Comparison of ENCODE assay signal across 12 mouse cellular contexts in genomic region chr1:127015042-127015893, GRCm38 (mm10).
DNase-seq lines count a peak whose midpoint lies in the region; ATAC-seq and TF ChIP-seq lines count a peak whose summit lies in the region.
"Had no signal": no experiment of that assay in that cellular context is flagged by ENCODE, and none has a peak within 500 bp of the region (broad histone marks: within the 10 kb centered on the region; RNA-seq: fewer than 3 reads in every experiment).

No protein-coding gene starts in this region.

- H3K27ac ChIP-seq in hindbrain, embryonic 11.5 days (ENCODE audit: low read depth, low read length): peak overlapping the region; percentile 18
- no peak overlapping the region for H3K27ac ChIP-seq in hindbrain, embryonic 10.5 days
- peak overlapping the region; percentile 3; the same call in 1 of the 2 replicates for H3K27ac ChIP-seq in hindbrain, postnatal 0 days
- H3K27ac ChIP-seq in midbrain, embryonic 16.5 days (ENCODE audit: low read length): peak overlapping the region; percentile 59
- H3K27ac ChIP-seq: limb, embryonic 13.5 days had no signal

- no peaks in the 10 kb centered on the region for H3K9me3 ChIP-seq in hindbrain, embryonic 11.5 days (ENCODE audit: control insufficient read depth, low read length)
- no peaks in the 10 kb centered on the region for H3K9me3 ChIP-seq in hindbrain, embryonic 10.5 days
- H3K9me3 ChIP-seq in hindbrain, postnatal 0 days (ENCODE audit: low read length): no peaks in the 10 kb centered on the region
- no peaks in the 10 kb centered on the region for H3K9me3 ChIP-seq in midbrain, embryonic 16.5 days (replicated peaks; ENCODE audit: control insufficient read depth, low read length, poor library complexity, severe bottlenecking)
- H3K9me3 ChIP-seq: limb, embryonic 13.5 days had no signal

- no peak for TF ChIP-seq CTCF in brain, embryonic 14.5 days (IDR thresholded peaks at IDR 0.05; ENCODE audit: borderline replicate concordance, extremely low read depth, insufficient read depth, insufficient read length)
- TF ChIP-seq CTCF in hindbrain, postnatal 0 days (IDR thresholded peaks at IDR 0.05; ENCODE audit: low read depth): no peak

- 45% methylated on average over 8 of the region's 8 CpGs for WGBS in hindbrain, embryonic 11.5 days
- WGBS in hindbrain, embryonic 10.5 days: 60% methylated on average over 8 of the region's 8 CpGs
- WGBS in hindbrain, postnatal 0 days: 16% methylated on average over 8 of the region's 8 CpGs
- 10% methylated on average over 8 of the region's 8 CpGs for WGBS in midbrain, embryonic 16.5 days

- H3K9ac ChIP-seq in hindbrain, embryonic 11.5 days (ENCODE audit: low read depth, low read length): no peak overlapping the region
- H3K9ac ChIP-seq in hindbrain, postnatal 0 days (replicated peaks; ENCODE audit: low read length): no peak overlapping the region
- H3K9ac ChIP-seq in midbrain, embryonic 16.5 days (ENCODE audit: low read depth, low read length): 0 out of 2 replicates have a peak overlapping the region, but pooled peaks have one; percentile 30
- H3K9ac ChIP-seq: limb, embryonic 13.5 days had no signal

- no peaks in the 10 kb centered on the region for H3K36me3 ChIP-seq in hindbrain, embryonic 11.5 days (ENCODE audit: control insufficient read depth, insufficient read depth, low read length)
- H3K36me3 ChIP-seq in hindbrain, embryonic 10.5 days: no peaks in the 10 kb centered on the region
- no peaks in the 10 kb centered on the region for H3K36me3 ChIP-seq in hindbrain, postnatal 0 days (ENCODE audit: insufficient read depth, low read length)
- no peaks in the 10 kb centered on the region for H3K36me3 ChIP-seq in midbrain, embryonic 16.5 days (ENCODE audit: control insufficient read depth, insufficient read depth, low read length)
- H3K36me3 ChIP-seq: limb, embryonic 13.5 days had no signal

- ATAC-seq in hindbrain, embryonic 11.5 days (ENCODE audit: low FRiP score): peak; percentile 70
- ATAC-seq in hindbrain, postnatal 0 days: peak; percentile 73
- peak; percentile 92 for ATAC-seq in midbrain, embryonic 16.5 days

- no peak for TF ChIP-seq POLR2A in brain, embryonic 14.5 days (IDR thresholded peaks at IDR 0.05; ENCODE audit: borderline replicate concordance, extremely low read depth, insufficient read depth, insufficient read length, poor library complexity, severe bottlenecking)

- H3K4me3 ChIP-seq in hindbrain, embryonic 11.5 days (ENCODE audit: low read depth, low read length): no peak overlapping the region
- H3K4me3 ChIP-seq in hindbrain, embryonic 10.5 days: no peak overlapping the region
- H3K4me3 ChIP-seq in hindbrain, postnatal 0 days (ENCODE audit: low read length): no peak overlapping the region
- no peak overlapping the region for H3K4me3 ChIP-seq in midbrain, embryonic 16.5 days (ENCODE audit: low read depth, low read length)
- H3K4me3 ChIP-seq: limb, embryonic 13.5 days; megakaryocyte, embryonic 14.5 days had no signal

- H3K4me1 ChIP-seq in hindbrain, embryonic 11.5 days (replicated peaks; ENCODE audit: control insufficient read depth, insufficient read depth, low read length): 0 out of 2 replicates have a peak, but pooled peaks cover 2% of the 10 kb centered on the region
- H3K4me1 ChIP-seq in hindbrain, embryonic 10.5 days (replicated peaks): peaks cover 8% of the 10 kb centered on the region; the same call in 1 of the 2 replicates
- H3K4me1 ChIP-seq in hindbrain, postnatal 0 days (ENCODE audit: insufficient read depth, low read length): no peaks in the 10 kb centered on the region
- peaks cover 13% of the 10 kb centered on the region for H3K4me1 ChIP-seq in midbrain, embryonic 16.5 days (ENCODE audit: control insufficient read depth, insufficient read depth, low read length)

- H3K4me2 ChIP-seq in hindbrain, embryonic 11.5 days (replicated peaks; ENCODE audit: low read depth, low read length): no peak overlapping the region
- no peak overlapping the region for H3K4me2 ChIP-seq in hindbrain, postnatal 0 days (ENCODE audit: low read depth, low read length)
- H3K4me2 ChIP-seq in midbrain, embryonic 16.5 days (ENCODE audit: low read length): no peak overlapping the region
- H3K4me2 ChIP-seq: limb, embryonic 13.5 days had no signal

- H3K27me3 ChIP-seq in hindbrain, embryonic 11.5 days (ENCODE audit: control insufficient read depth, insufficient read depth, low read length): no peaks in the 10 kb centered on the region
- H3K27me3 ChIP-seq in hindbrain, embryonic 10.5 days (ENCODE audit: insufficient read depth, poor library complexity, severe bottlenecking): no peaks in the 10 kb centered on the region
- H3K27me3 ChIP-seq in hindbrain, postnatal 0 days (ENCODE audit: insufficient read depth, low read length): no peaks in the 10 kb centered on the region
- H3K27me3 ChIP-seq in midbrain, embryonic 16.5 days (ENCODE audit: control insufficient read depth, insufficient read depth, low read depth, low read length): no peaks in the 10 kb centered on the region
- H3K27me3 ChIP-seq: limb, embryonic 13.5 days had no signal

- DNase-seq in hindbrain, embryonic 11.5 days (ENCODE audit: low spot score): peak; percentile 14
- DNase-seq in hindbrain, embryonic 10.5 days (ENCODE audit: low spot score): no peak
- peak; percentile 89 for DNase-seq in brain, embryonic 14.5 days (ENCODE audit: low read depth)
- DNase-seq in hindbrain, postnatal 0 days (ENCODE audit: low spot score): peak; percentile 29
- no peak for DNase-seq in cerebellum, adult 9-10 months
- no peak for DNase-seq in T-cell, adult 2 months (ENCODE audit: low spot score)
- no peak for DNase-seq in cerebellum, postnatal 14 days
- DNase-seq: adrenal gland, postnatal 25 days; cerebellum, postnatal 36 days had no signal

Comparison
In these comparisons a context has a peak if more than half of its experiments do, and no peak if none do; other contexts are left out.
1. DNase-seq: peak in hindbrain, embryonic 11.5 days (single experiment), brain, embryonic 14.5 days (single experiment) and hindbrain, postnatal 0 days (single experiment); none in hindbrain, embryonic 10.5 days (single experiment), cerebellum, adult 9-10 months (single experiment), T-cell, adult 2 months (single experiment) and cerebellum, postnatal 14 days (0 of 2).
2. Peak in every context shown above with its lines, with median percentiles within 50 percentile points of each other: ATAC-seq.